Mouse (Mus musculus): ENCODE results near the gene Tmem86b.
"Not testable (repeated sequence)": the region's sequence is repeated elsewhere in the genome, so short reads cannot be mapped to it uniquely, and the experiment has no call there.

Gene Tmem86b

GRCm38 (mm10) chr7:4581481-4581880 is 49.7 kb downstream of the Tmem86b start:
- not testable (repeated sequence) for DNase-seq (ENCODE audit: low read depth, low spot score)
